Mouse (Mus musculus): ENCODE measurements around the gene Tcn2.
"Not testable (repeated sequence)": the region's sequence is repeated elsewhere in the genome, so short reads cannot be mapped to it uniquely, and the experiment has no call there.

Gene Tcn2

DNA sequence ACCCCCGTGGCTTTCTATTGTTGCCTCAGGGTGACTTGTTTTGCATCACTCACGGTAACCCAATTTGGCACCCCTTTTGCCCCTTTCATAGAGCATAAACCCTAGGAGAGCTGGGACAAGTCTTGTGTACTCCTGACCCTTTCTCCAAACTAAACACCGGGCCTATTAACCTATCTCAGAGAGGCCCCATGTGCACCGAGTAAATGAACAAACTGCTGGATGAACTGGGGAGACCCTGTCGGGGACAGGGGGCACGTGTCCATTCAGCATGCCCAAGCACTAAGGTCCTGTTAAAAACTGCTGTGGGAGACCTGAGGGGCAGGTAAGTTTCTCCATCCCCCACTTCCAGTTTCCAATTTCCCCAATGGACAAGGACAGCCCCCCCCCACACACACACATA, 1.0 kb downstream of the Tcn2 start:
- no peak for DNase-seq (ENCODE audit: low spot score in 2 of 2)

DNA sequence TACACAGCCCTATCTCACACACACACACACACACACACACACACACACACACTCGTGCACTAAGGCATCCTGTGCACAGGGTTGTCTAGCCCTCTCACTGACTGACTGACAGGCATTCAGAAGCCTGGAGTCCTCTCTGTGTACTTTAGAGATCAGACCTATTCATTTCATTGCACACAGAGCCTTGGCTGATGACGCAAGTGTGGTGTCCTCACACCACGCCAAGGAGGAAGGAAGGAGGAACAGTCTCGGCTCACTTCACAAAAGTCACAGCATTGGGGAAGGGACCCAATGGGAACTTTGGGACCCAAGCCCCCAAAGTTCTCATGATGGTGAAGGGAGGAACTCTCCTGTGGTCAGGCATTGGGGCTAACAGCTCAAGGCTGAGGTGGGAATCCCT, 1.9 kb downstream of the Tcn2 start:
- DNase-seq (ENCODE audit: low spot score in 2 of 2): no peak

DNA sequence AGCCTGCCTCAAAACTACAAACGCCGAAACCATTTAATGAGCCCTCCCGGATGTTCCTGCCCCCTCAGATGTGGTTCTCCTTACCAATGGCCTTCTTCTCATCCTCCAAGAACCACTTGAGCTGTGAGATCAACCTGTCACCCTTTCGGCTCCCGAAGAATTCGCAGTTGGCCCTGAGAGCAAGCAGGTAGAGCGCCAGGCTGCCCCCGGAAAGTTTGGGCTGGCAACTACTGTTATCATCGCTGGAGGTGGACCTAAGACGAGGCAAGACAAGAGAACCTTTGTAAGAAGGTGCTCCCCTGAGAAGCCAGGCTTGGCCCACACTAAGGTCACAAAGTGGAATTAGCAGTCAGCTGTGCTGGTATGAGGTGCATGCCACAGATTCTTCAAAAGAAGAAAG, 6.0 kb downstream of the Tcn2 start:
- DNase-seq (ENCODE audit: low spot score in 2 of 2): no peak

DNA sequence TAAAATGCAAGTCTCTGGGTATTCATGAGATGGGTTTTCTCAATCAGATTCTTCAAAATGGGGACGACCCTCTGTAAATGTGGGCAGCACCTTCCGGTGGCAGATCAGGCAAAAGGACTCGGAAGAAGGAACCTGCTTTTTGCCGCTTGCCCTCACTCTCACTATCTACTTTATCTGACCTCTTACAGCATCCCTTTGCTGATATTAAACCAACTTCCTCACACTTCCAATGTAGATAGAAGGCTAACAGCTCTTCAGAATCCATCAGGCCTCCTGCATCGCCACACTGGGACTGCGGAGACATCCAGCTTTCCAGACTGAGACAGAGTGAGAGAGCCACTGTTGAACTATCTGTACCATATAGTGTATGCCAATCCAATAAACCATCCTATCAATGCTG, 9.2 kb downstream of the Tcn2 start:
- DNase-seq (ENCODE audit: low spot score in 2 of 2): no peak

DNA sequence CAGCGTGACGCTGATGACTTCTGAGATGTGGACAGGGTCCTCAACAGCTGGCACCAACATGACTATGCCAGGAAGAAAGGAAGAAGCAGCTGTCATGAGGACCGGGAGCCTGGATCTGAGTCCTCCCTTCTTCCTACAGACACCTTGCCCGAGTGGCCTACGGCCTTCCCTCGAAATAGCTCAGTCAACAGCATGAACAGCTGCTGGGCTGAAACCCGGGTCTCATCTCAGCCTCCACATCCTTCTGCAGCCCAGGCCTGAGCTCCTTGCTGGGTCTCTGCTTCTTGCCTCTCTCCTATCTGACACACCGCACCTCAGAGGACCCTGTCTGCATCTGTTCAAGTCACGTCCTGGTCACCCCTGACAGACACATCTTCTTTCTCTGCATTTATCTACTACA, 9.8 kb downstream of the Tcn2 start:
- DNase-seq (ENCODE audit: low spot score in 2 of 2): no peak

DNA sequence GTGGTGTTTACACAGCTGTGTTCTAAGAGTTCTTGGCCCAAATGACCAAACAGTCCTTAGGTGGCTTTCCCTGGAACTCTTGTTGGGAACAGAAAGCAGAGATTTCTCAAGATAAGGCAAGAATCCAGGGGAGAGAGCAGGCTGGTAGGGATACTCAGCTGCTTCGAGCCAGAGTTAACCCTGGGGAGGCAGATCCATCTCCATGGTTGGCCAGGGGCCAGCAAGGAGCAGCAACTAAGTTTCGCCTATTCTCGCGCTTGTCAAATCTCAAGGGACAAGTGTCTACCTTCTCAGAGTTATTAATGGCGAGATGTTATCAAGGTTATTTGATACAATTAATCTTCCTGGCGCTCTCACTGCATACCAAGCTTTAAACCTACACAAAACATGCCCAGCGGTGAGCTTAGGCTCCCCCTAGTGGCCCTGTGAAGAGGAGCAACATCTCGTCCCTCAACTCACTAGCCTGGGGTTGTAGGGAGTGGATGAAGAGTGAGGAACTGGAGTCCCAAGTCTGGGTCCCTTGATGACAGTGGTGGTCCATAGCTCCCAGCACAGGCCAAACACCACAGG, 10.6 kb downstream of the Tcn2 start:
- DNase-seq (ENCODE audit: low spot score in 2 of 2): peak in 1 of 2 experiments; percentile 45

DNA sequence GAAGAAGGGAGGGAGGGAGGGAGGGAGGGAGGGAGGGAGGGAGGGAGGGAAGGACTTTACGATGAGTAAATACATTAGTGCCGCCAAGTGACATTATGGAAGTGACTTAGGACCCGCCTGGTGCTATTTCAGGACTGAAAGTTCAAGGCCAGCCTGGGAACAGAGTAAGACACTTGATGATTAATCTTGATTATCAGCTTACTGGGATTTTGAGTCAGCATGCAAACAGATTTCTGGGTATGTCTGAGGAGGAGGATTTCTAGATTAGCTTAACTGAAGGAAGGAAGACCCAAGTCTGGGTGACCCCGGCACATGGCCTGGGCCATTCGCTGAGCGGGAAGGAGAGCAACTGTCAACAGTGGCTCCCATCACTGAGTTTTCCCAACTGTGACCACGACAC, 11.5 kb downstream of the Tcn2 start:
- DNase-seq (ENCODE audit: low spot score in 2 of 2): no peak

DNA sequence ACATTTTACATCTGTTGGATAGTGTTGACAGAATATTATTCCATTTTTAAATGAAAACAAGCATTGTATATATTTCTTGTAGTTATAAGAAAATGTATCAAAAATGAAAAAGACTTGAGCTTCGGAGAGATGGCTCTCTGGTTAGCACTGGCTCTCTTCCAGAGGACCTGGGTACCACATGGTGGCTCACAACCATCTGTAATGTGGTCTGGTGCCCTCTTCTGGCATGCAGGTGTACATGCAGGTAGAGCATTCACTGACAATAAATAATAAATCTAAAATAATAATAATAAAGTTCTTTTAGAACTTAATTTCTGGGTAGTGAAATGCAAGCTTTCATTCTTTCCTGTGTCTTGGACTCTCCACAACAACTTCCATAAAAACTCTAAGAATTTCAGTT, 13.2 kb downstream of the Tcn2 start:
- peak in 1 of 2 experiments; percentile 30 for DNase-seq (ENCODE audit: low spot score in 2 of 2)

DNA sequence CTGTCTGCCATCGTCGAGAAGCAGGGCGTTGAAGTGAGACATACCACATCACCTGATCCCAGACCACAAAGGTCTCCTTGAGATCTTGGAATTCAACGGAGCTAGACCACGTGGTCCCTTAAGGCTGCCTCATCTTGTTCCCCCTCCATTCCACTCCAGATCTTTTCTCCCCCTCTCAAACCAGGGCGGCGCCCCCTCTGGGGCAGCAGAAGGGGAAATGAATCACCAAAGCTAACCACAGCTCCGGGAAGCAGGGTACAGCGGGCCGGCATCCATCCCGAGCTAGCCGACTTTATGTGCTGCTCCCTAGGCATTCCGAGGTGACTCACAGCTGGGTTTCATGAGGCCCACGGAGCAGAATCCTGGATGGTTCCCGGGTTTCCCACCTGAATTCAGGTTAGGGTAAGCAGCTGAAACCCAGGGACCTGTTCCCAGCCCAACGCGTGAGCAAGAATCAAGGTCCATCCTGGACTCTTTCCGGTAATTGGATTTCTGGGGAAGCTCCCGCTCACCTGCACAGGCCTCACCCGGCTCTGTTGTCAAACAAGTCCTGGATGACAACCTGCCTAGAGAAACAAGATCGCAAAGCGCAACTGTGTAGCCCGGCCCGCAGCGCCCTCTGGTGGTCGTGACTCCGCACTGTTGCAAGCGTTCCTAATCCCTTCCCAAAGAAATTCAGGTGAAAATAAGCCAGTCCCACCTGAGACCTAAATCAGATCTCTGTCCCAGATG, 17.7 kb downstream of the Tcn2 start, which contains the start of gene Slc35e4:
Slc35e4 (minus strand) TSS at position 556 of the 732 bp plus-strand sequence.
- DNase-seq (ENCODE audit: low spot score in 2 of 2): peak; percentile 72 to 90

DNA sequence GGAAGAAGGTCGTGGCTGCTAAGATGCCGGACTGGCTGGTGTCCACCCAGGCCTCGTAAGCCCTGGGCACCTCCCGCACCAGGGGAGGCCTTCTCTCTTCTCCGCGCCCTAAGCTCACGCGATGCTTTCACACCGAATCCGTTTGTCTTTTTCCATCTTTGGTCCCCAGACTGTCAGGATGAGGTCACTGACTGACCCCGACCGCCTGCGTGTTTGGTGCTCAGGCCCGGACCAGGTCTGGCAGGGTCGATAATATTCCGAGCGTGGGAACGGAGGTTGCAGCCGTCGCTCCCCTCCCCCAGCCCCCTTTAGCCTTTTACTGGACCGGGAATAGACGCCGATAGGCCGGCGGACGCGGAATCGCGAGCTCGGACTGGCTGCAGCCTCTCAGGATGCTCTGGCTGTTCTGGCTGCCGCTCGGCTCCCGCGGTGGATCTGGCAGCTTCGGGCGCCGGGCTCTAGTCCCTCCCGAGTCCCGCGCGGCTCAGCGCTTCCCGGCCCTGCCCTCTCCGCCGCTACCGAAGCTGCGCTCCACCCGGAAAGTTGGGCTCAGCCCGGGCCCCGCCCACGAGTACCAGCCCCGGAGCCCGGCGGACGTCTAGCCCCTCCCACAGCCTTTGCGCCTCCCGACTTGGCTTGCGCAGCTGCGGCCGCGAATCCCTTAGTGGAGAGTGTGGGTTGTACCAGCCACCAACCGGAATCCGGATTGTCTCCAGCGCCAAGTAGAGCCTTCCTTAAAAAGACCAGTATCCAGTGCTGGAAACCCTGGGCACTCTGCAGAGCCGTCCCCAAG, 18.4 kb downstream of the Tcn2 start:
- peak; percentile 79 to 85 for DNase-seq (ENCODE audit: low spot score in 2 of 2)

DNA sequence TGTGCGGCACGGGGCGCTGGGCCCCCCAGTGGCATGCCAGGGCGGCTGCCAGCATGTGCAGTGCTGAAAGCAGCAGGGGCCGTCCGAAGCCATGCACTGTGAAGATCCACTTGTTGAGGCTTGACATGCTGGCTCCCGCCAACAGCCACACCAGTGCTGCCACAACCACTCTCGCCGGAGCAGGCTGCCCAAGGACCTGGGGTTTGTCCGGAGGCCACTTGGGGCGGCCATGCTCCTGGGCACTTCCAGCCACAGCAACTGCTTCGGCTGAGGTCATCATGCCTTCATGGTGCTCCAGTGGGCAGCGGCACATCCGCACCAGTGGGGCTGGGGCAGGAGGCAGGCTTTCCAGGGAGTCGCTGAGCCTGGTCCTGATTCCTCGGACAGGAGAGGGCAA, 19.1 kb downstream of the Tcn2 start:
- peak in 1 of 2 experiments; percentile 40 for DNase-seq (ENCODE audit: low spot score in 2 of 2)

DNA sequence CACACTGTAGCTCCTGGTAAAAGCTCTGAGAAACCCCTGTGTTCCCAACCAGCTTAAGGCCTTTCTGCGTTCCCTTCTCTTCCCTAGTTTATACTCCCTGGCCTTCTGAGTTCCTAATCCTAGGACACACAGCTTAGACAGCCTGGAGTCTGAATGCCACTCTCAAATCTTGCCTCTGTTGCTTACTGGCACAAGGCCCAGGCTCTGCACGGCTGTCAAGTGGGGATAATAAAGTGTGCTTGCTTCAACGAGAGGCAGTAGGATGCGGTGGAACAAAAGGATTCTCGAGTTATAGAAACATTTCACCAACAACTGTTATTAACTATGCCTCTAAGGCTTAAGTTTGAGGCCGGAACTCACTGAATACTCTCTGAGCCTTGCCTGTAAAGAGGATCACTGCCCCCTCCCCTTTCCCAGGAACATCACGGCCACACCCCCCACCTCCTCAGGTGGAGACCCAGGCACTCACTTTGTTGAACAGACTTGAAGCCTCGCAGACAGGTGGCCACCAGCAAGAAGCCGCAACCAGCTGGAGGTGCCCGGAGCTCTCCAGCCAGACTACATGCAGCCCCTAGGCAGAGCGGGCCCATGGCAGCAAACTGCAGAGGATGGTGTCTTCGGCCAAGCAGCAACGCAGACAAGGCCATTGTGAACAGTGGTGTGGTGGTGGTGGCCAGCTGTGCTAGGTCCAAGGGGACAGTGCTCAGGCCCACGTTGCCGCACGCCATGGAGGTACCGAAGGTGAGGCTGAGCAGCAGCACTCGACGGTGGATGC, 19.7 kb downstream of the Tcn2 start:
- DNase-seq (ENCODE audit: low spot score in 2 of 2): peak in 1 of 2 experiments; percentile 31

DNA sequence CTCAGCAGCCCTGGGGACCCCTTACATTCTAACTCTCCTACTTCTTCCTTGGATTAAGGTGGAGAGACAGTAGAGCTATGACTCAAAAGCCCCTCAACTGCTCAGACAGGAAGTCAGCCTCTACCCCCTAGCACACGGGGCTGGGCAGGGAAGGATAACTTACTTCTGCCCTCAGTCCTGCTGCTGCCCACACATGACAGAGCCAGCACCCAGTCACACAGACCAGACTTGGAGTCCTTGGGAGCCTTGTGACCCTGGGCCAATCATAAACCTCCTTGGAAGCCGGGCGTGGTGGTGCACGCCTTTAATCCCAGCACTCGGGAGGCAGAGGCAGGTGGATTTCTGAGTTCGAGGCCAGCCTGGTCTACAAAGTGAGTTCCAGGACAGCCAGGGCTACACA, 20.5 kb downstream of the Tcn2 start:
- DNase-seq (ENCODE audit: low spot score in 2 of 2): not testable (repeated sequence)

DNA sequence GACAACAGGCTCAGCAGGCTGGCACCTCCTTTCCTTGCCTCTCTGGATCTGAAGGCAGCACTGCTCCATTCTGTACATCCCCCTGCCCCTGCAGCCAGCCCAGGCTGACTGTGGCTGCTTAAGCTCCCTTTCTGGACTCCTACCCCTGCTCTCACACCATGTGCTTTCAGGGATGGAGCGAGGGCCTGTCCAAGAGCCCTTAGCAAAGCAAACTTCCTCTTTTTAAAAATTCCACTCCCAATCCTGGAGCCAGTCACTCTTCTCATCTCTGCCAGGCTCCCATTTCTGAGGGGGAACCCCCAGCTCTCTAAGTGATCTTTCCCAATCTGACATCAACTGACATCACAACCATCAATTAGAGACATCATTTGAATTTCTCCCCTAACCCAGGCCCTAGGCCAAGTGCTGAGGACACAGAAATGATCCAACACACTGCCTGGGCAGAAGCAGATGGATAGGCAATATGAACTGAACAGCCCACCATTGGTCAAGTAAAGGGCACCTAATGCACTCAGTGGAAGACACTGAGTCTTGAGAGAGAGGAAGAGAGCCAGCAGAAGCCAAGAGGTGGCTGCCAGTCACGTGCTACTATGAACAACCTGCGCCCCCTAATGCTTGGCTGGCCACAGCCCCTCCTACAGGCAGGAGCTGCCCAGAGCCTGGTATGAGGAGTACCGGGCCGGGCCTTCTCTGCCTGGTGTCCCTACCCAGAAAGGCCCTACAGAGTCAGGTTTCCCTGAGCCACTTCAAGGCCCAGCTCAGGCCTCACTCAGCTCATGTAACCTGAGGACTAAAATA, 21.2 kb downstream of the Tcn2 start:
- DNase-seq (ENCODE audit: low spot score in 2 of 2): no peak

DNA sequence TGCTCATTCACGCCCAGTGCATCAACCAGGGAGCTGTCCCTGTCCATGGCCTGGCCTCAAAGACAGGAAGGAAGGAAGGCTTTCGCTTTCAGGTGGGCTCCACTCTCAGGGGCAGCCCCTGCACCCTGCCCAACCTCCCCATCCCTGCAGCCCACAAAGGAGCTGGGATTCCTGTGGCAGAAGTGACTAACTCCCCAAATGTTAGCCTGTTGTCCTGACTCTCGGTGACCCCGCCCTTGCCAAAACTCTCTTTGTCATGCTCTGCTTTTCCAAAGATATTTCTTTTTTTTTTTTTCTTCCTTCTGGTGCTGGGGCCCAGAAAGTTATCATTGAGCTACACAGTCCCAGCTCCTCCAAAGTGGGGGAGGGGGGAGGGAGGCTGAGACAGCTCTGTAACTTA, 22.7 kb downstream of the Tcn2 start:
- no peak for DNase-seq (ENCODE audit: low spot score in 2 of 2)

DNA sequence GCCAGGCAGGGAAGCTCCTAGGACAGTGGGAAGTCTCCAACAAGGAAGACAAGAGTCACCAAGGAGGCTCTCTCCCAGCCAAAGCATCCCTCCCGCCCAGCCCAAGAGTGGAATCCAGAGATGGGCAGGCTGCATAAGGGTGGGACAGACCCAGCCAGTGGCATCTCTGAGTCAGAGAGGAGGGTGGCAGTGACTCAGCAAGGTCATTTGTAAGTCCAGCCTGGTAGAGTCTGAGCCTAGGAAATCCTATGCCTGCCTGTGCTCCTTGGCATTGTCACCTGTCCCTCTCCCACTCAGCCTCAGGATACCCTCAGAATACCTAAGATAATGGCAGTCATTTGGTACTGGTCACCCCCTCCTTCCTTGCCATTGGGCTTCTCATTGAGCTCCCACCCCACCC, 26.5 kb downstream of the Tcn2 start:
- no peak for DNase-seq (ENCODE audit: low spot score in 2 of 2)

DNA sequence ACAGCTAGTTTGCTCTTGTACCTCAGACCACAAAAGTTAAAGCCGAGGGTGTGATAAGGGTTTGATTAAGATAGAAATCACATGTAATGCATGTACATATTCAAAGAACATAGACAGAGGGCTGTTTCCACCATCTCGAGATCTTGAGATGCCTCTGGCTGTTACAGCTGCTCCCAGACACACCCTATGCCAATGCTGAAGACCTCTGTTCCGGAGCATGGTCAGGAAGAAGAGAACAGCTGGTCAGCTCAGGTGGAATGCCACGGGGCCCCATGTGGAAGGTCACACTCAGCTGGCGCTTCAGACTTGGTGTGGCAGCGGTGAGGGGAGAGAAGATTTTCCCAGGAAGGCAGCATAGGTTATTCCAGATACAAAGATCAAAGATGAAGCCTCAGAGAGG, 27.3 kb downstream of the Tcn2 start:
- DNase-seq (ENCODE audit: low spot score in 2 of 2): no peak

DNA sequence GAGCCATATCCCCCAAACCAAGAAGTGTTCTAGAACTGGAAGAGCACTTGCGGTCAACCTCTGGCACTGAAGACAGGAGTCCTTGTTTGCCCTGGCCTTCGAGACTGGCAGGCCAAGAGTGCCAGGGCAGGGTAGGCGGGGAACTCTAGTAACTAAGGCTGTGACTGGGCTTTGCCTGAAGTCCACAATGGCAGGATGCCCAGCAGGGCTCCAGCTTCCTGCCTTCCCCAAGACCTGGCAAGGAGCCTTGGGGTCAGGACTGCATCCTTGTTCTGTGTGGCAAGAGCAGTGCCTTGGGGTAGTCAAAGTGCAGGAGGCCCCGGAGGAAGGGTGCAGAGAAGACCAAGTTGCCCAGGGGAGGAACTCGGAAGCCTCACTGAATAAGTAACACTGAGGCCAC, 28.9 kb downstream of the Tcn2 start:
- peak; percentile 19 to 50 for DNase-seq (ENCODE audit: low spot score in 2 of 2)

DNA sequence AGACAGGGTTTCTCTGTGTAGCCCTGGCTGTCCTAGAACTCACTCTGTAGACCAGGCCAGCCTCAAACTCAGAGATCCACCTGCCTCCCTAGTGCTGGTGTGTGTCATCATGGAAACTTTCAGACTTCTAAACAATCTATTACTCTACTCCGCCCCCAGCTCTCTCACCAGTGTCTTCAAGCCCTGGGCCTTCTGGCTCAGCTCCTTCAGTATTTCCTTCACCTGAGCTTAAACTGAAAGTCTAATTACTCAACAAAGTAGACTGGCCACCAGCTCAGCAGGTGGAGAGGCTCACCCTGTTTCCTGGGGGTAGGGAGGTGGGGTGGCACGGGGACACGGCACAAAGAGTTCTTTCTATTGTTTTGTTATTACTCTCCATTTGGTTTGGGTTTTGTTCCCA, 29.4 kb downstream of the Tcn2 start:
- DNase-seq (ENCODE audit: low spot score in 2 of 2): no peak

DNA sequence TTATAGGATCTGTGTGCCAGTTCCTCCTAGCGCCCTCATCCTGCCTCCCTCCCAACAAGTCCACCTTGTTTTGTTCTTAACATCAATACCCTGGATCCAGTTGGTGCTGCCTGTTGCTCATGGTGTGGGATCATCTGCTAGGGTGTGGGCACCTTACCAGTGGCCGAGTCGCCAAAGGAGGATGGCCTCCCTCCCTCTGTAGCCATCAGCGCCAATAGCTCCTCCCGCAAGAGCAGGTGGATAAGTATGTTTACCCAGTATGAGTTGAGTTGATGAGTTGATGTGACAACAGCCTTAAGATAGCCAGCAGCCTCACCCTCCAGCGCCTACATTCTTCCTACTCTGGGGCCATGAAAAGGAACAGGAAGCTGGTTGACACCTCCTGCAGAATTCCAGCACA, 31.7 kb downstream of the Tcn2 start:
- no peak for DNase-seq (ENCODE audit: low spot score in 2 of 2)

DNA sequence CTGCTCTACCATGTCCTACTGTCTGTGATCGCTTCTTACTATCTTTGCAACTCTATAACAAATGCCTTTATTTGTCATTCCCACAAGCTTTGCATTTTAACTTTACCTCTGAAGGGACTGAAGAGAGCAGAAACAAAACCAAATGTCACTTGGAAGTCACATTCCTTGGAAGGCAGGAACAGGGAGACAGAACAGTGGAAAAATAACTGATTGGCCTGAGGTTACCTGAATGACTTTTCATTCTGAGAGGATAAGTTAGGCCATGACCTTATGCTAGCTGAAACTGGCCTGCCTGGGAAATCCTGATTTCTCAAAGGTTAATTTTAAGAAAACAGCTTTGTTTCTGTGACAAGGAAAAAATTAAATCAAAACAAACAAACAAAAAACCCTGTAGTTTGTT, 36.0 kb downstream of the Tcn2 start:
- DNase-seq (ENCODE audit: low spot score in 2 of 2): no peak
